Mouse (Mus musculus): Measurements from ENCODE around the gene Gabrr3. TPM values are rescaled to one million over a fixed set of nuclear protein-coding genes. Genes with fewer than 3 reads are reported as not detected.
A peak's percentile ranks its signal among the peaks of the same experiment; 100 is the strongest.

The Gabrr3 gene
- under 1 TPM in 1 of 2 experiments, not detected in 1; 0.11 TPM for total RNA-seq (2021)
- long read RNA-seq, experiment 1: 0 reads
- long read RNA-seq, experiment 2: 0 reads

- no peak for DNase-seq (ENCODE audit: low spot score in 2 of 2)
- intact Hi-C loops (cut with DNase I): no loop called here
These were observed at the start of gene Gabrr3 for GRCm38 (mm10) chr16:59407032-59407431. TSS of gene Gabrr3 (plus strand) at chr16:59407332.

- DNase-seq (ENCODE audit: low spot score in 2 of 2): no peak
- intact Hi-C loops (cut with DNase I): no loop called here
These were observed 43.2 kb upstream of the Gabrr3 start, which contains the start of gene Olfr209 for GRCm38 (mm10) chr16:59363893-59364292. TSS of gene Olfr209 (minus strand) at chr16:59363993.

- intact Hi-C loops (cut with DNase I): no loop called here
- DNase-seq (ENCODE audit: low spot score in 2 of 2): peak; percentile 63 to 66
These were observed 13.8 kb upstream of the Gabrr3 start for GRCm38 (mm10) chr16:59393300-59393699.

- intact Hi-C loops (cut with DNase I): loop anchor here (5.0 kb wide), 1 partner anchor 724 kb away; no protein-coding TSS in a partner anchor
- no peak for DNase-seq (ENCODE audit: low spot score in 2 of 2)
These were observed 6.0 kb upstream of the Gabrr3 start for GRCm38 (mm10) chr16:59401102-59401501.

GRCm38 (mm10) chr16:59401985-59402384, 5.1 kb upstream of the Gabrr3 start:
- intact Hi-C loops (cut with DNase I): loop anchor here (5.0 kb wide), 1 partner anchor 725 kb away; no protein-coding TSS in a partner anchor
- DNase-seq (ENCODE audit: low spot score in 2 of 2): no peak

- peak; percentile 39 to 63 for DNase-seq (ENCODE audit: low spot score in 2 of 2)
These were observed 3.4 kb upstream of the Gabrr3 start for GRCm38 (mm10) chr16:59403684-59404083.

GRCm38 (mm10) chr16:59404798-59405197, 2.3 kb upstream of the Gabrr3 start:
- intact Hi-C loops (cut with DNase I): loop anchor here (5.0 kb wide), 1 partner anchor 727 kb away; no protein-coding TSS in a partner anchor
- DNase-seq (ENCODE audit: low spot score in 2 of 2): no peak

More at GRCm38 (mm10) chr16:59403684-59404083, 3.4 kb upstream of the Gabrr3 start:
- intact Hi-C loops (cut with DNase I): loop anchor here (5.0 kb wide), 1 partner anchor 726 kb away; no protein-coding TSS in a partner anchor

GRCm38 (mm10) chr16:59409341-59409748, 2.2 kb downstream of the Gabrr3 start:
- DNase-seq (ENCODE audit: low spot score in 2 of 2): no peak
- intact Hi-C loops (cut with DNase I): no loop called here

GRCm38 (mm10) chr16:59409800-59410199, 2.7 kb downstream of the Gabrr3 start:
- DNase-seq (ENCODE audit: low spot score in 2 of 2): no peak
- intact Hi-C loops (cut with DNase I): no loop called here

GRCm38 (mm10) chr16:59413475-59413874, 6.3 kb downstream of the Gabrr3 start:
- DNase-seq (ENCODE audit: low spot score in 2 of 2): peak in 1 of 2 experiments; percentile 14
- intact Hi-C loops (cut with DNase I): no loop called here

GRCm38 (mm10) chr16:59420237-59420866, 13.2 kb downstream of the Gabrr3 start:
- DNase-seq (ENCODE audit: low spot score in 2 of 2): no peak
- intact Hi-C loops (cut with DNase I): loop anchor here (2.0 to 5.0 kb wide), 2 partner anchors 182 to 196 kb away; partner anchors contain the start of gene Crybg3

- peak; percentile 74 to 88 for DNase-seq (ENCODE audit: low spot score in 2 of 2)
- intact Hi-C loops (cut with DNase I): loop anchor here (2.0 to 5.0 kb wide), 2 partner anchors 181 to 196 kb away; partner anchors contain the start of gene Crybg3
These were observed 13.7 kb downstream of the Gabrr3 start for GRCm38 (mm10) chr16:59420867-59421251.

- intact Hi-C loops (cut with DNase I): loop anchor here (2.0 to 5.0 kb wide), 2 partner anchors 181 to 195 kb away; partner anchors contain the start of gene Crybg3
These were observed 14.6 kb downstream of the Gabrr3 start for GRCm38 (mm10) chr16:59421571-59422345.

GRCm38 (mm10) chr16:59427960-59428359, 20.8 kb downstream of the Gabrr3 start:
- DNase-seq (ENCODE audit: low spot score in 2 of 2): no peak
- intact Hi-C loops (cut with DNase I): no loop called here

More at GRCm38 (mm10) chr16:59421571-59422345, 14.6 kb downstream of the Gabrr3 start:
- DNase-seq (ENCODE audit: low spot score in 2 of 2): no peak

GRCm38 (mm10) chr16:59433181-59433580, 26.0 kb downstream of the Gabrr3 start:
- no peak for DNase-seq (ENCODE audit: low spot score in 2 of 2)
- intact Hi-C loops (cut with DNase I): no loop called here

GRCm38 (mm10) chr16:59444880-59445559, 37.9 kb downstream of the Gabrr3 start:
- DNase-seq (ENCODE audit: low spot score in 2 of 2): no peak
- intact Hi-C loops (cut with DNase I): no loop called here

GRCm38 (mm10) chr16:59448181-59448580, 41.0 kb downstream of the Gabrr3 start:
- DNase-seq (ENCODE audit: low spot score in 2 of 2): no peak
- intact Hi-C loops (cut with DNase I): no loop called here

GRCm38 (mm10) chr16:59449092-59449491, 42.0 kb downstream of the Gabrr3 start:
- no peak for DNase-seq (ENCODE audit: low spot score in 2 of 2)
- intact Hi-C loops (cut with DNase I): no loop called here

- intact Hi-C loops (cut with DNase I): no loop called here
- DNase-seq (ENCODE audit: low spot score in 2 of 2): no peak
These were observed 44.7 kb downstream of the Gabrr3 start for GRCm38 (mm10) chr16:59451813-59452212.
